Mouse (Mus musculus) layer of hippocampus, adult 2 months (tissue): ENCODE data around the gene Ap4e1. TPM values are rescaled to one million over a fixed set of nuclear protein-coding genes. Genes with fewer than 3 reads are reported as not detected.
A peak's percentile ranks its signal among the peaks of the same experiment; 100 is the strongest.
"Not testable (repeated sequence)": the region's sequence is repeated elsewhere in the genome, so short reads cannot be mapped to it uniquely, and the experiment has no call there.

Experiments
- DNase-seq, 2 experiments: peaks; one replicate each; pipeline ENCODE4 v3.0.0; 2022; ENCODE audit warnings: low spot score in 2 of 2
- H3K27ac ChIP-seq: fragments of 200-600 bp; 2 replicates; pipeline ENCODE4 v1.8.1; 2022
- H3K4me3 ChIP-seq: fragments of 200-600 bp; 2 replicates; pipeline ENCODE4 v1.8.1; 2022; ENCODE audit warnings: mild to moderate bottlenecking
- CTCF ChIP-seq: fragments of 200-600 bp; conservative IDR thresholded peaks from 2 replicates; pipeline ENCODE4 v1.8.1; 2022; ENCODE audit warnings: antibody characterized with exemption, mild to moderate bottlenecking, moderate library complexity
- total RNA-seq, 2 experiments: library from RNA; stranded (reverse); gene quantifications; 2 replicates each; pipeline ENCODE4 v1.2.3; 2021

Ap4e1 gene
- total RNA-seq, 2 experiments from 2014 or later = 12.3 to 13.1 TPM

- DNase-seq = no peak
- no peak for TF ChIP-seq CTCF
- no peak overlapping the region for H3K27ac ChIP-seq
- H3K4me3 ChIP-seq = no peak overlapping the region
Measured at GRCm38 (mm10) chr2:127007509-127007908, 1.0 kb upstream of the Ap4e1 start.

- H3K27ac ChIP-seq = peak overlapping the region; percentile 87
- DNase-seq = peak; percentile 45 to 64
- TF ChIP-seq CTCF = no peak
- 0 out of 2 replicates have a peak overlapping the region, but pooled peaks have one; percentile 17 for H3K4me3 ChIP-seq
Measured at GRCm38 (mm10) chr2:127035006-127035605, 26.6 kb downstream of the Ap4e1 start.

- DNase-seq = no peak
- H3K27ac ChIP-seq = no peak overlapping the region
- H3K4me3 ChIP-seq = no peak overlapping the region
- TF ChIP-seq CTCF = no peak
Measured at GRCm38 (mm10) chr2:127037299-127037698, 28.8 kb downstream of the Ap4e1 start.

GRCm38 (mm10) chr2:127061471-127061870, 53.0 kb downstream of the Ap4e1 start:
- no peak for TF ChIP-seq CTCF
- H3K4me3 ChIP-seq = no peak overlapping the region
- DNase-seq = no peak
- no peak overlapping the region for H3K27ac ChIP-seq

- DNase-seq = no peak
- H3K4me3 ChIP-seq = no peak overlapping the region
- no peak for TF ChIP-seq CTCF
- no peak overlapping the region for H3K27ac ChIP-seq
Measured at GRCm38 (mm10) chr2:127068806-127069205, 60.3 kb downstream of the Ap4e1 start.

- Histone ChIP-seq H3K4me3 (peak overlapping the region; percentile 84), H3K27ac (no peak overlapping the region)
- TF ChIP-seq CTCF = no peak
- no peak for DNase-seq
Measured at GRCm38 (mm10) chr2:127069781-127070434, 61.4 kb downstream of the Ap4e1 start.

GRCm38 (mm10) chr2:127070435-127070841, 61.9 kb downstream of the Ap4e1 start, which contains the start of gene Blvra:
TSS of gene Blvra (plus strand) at chr2:127070665.
- Histone ChIP-seq H3K27ac (peak within 1 kb of the TSS; percentile 80), H3K4me3 (peak within 1 kb of the TSS; percentile 84)
- DNase-seq = peak; percentile 80 to 89
- peak; percentile 19; the same call in 1 of the 2 replicates for TF ChIP-seq CTCF

GRCm38 (mm10) chr2:127070879-127071278, 62.4 kb downstream of the Ap4e1 start:
- TF ChIP-seq CTCF = no peak
- Histone ChIP-seq H3K27ac (peak overlapping the region; percentile 80), H3K4me3 (peak overlapping the region; percentile 84)
- no peak for DNase-seq

GRCm38 (mm10) chr2:127074116-127074515, 65.6 kb downstream of the Ap4e1 start:
- Histone ChIP-seq H3K27ac (no peak overlapping the region), H3K4me3 (no peak overlapping the region)
- no peak for TF ChIP-seq CTCF
- DNase-seq = no peak

- no peak overlapping the region for H3K4me3 ChIP-seq
Measured at GRCm38 (mm10) chr2:127077611-127078010, 69.1 kb downstream of the Ap4e1 start.

GRCm38 (mm10) chr2:127079066-127079465, 70.5 kb downstream of the Ap4e1 start:
- H3K4me3 ChIP-seq, DNase-seq, H3K27ac ChIP-seq: not testable (repeated sequence)

More at GRCm38 (mm10) chr2:127077611-127078010, 69.1 kb downstream of the Ap4e1 start:
- TF ChIP-seq CTCF = no peak
- DNase-seq = no peak
- H3K27ac ChIP-seq = no peak overlapping the region

GRCm38 (mm10) chr2:127079881-127080590, 71.5 kb downstream of the Ap4e1 start:
- no peak for DNase-seq
- Histone ChIP-seq H3K27ac (no peak overlapping the region), H3K4me3 (no peak overlapping the region)
- no peak for TF ChIP-seq CTCF

- Histone ChIP-seq H3K4me3 (no peak overlapping the region), H3K27ac (no peak overlapping the region)
- TF ChIP-seq CTCF = no peak
- no peak for DNase-seq
Measured at GRCm38 (mm10) chr2:127080591-127081218, 72.2 kb downstream of the Ap4e1 start.
